Mouse (Mus musculus): ENCODE measurements at regions not wholly inside any gene's neighbourhood (a gene's known extent, or its start where the extent isn't known, plus 50 kb on each side); places are given as distances from the start of the nearest gene placed in this dataset.

DNA sequence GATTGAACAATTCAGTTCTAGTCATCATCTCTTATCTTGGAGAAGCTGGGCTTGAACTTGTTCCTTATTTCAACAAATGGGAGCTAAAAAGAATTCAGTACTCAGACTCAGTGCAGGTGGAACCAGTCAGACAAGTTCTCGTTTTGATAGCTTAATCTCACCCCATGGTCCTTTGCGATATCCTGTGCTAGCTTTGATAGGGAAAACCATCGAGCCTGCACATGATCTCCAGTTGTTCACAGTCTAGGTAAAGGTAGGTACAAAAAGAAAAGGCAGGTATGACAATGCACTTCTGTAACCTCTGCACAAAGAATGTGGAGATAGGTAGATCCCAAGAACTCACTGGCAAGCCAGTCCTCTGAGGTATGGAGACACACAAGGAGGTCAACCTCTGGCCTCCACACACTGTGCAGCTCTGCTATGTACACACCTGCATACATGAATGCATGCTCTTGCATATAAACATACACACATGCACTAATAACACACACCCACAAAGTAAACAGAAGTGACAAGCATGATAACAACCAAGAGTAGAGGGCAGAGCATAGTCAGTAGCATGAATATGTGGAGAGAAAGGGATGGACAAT, 619.2 kb upstream of the Tenm4 start:
- TF ChIP-seq POLR2A (IDR thresholded peaks at IDR 0.05; ENCODE audit: control insufficient read depth, low read depth, low read length) (no peak), CTCF (IDR thresholded peaks at IDR 0.05; ENCODE audit: control insufficient read depth, insufficient read depth, insufficient replicate concordance, low read depth, low read length) (no peak)

All from testis, adult 2 months (tissue).